Mouse (Mus musculus): ENCODE results near the gene Treh. TPM values are rescaled to one million over a fixed set of nuclear protein-coding genes. Genes with fewer than 3 reads are reported as not detected.

Gene Treh
- polyA plus RNA-seq, 1 experiment, result not detected

DNA sequence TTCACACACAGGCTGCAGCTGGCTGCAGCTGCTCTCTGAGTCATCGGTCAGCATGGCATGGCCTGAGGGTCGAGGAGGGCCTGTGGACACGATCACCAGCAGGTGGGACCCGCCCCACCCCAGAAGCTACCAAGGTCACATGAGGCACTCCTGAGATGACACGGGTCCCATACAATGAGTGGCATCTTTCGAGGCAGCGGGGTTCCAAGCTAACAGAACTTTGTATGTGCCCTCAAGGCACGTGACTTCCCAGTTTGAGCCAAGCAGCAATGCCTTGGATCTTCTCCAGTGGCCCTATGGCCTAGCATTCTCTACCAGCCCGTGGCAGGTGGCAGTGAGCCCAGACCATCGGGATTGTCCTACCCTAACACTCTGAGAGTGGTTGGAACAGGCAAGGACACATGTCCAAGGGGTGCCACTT lies 44.8 kb downstream of the Treh start:
- no peak for TF ChIP-seq CTCF (IDR thresholded peaks at IDR 0.05; ENCODE audit: borderline replicate concordance, extremely low read depth, insufficient read depth, insufficient read length)
- TF ChIP-seq POLR2A (IDR thresholded peaks at IDR 0.05; ENCODE audit: borderline replicate concordance, extremely low read depth, insufficient read depth, insufficient read length, poor library complexity, severe bottlenecking), result no peak
- DNase-seq (ENCODE audit: low read depth), result peak; percentile 65

DNA sequence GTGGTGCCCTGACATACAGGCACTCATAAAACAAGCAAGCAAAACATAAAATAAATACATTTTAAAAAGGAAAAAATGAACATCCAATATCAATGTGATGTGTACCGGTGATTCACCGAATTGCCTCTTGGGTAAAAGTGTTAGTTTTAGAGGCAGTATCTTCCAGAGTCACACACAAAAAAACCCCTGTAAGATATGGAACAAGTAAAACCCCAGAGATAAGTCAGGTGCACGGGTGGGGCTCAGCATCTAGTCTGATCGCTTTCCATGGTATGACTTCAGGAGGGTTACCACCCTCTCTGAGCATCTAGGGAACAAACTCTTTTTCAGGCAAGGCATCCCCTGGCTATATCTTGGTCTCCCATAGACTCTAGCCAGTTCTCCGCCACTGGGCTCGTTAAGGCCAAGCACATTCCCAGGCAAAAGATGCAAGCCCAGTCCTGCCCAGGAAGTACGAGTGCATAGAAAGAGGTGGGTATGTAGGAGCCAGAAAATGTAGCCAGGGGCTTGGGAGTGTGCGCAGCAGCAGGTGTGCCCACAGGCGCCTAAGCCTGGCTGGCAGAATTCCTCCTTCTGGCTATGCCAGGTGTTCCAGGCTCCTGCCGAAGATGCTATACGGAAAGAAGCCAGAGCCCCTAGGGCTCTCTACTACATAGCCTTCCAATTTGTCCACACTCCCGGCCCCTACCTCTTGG lies 46.1 kb downstream of the Treh start:
- no peak for TF ChIP-seq CTCF (IDR thresholded peaks at IDR 0.05; ENCODE audit: borderline replicate concordance, extremely low read depth, insufficient read depth, insufficient read length)
- TF ChIP-seq POLR2A (IDR thresholded peaks at IDR 0.05; ENCODE audit: borderline replicate concordance, extremely low read depth, insufficient read depth, insufficient read length, poor library complexity, severe bottlenecking), result no peak
- no peak for DNase-seq (ENCODE audit: low read depth)

DNA sequence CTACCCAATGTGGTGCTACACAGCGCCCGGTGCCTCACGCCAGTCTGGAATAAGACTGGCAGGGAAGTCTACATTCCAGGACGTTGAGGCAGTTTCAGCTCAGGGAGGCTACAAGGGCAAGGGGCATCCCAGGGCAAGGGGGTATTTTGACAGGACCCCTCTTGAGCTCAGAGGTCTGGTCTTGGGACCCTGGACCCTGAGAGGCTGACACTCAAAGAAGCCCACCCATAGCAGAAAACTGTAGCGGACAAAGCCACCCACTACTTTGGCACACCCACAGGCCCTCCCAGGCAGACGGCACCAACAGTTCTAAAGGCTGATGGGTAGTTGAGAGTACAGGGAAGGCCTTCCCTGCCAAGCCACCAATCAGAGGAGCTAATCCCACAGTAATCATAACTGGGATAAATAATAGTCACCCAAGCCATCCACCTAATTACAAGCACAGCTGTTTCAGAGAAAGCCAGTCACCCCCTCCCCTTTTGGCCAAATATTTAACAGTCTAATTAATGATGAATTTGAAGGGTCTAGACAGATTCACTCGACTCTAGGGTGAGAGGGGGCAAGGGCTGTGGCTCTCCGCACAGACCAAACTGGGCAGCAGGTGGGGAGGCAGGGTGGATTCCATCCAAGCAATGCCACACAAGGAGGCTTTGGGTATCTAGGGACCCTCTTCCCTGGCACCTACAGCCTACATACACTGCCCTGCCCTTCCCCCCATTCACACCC lies 46.8 kb downstream of the Treh start:
- TF ChIP-seq CTCF (IDR thresholded peaks at IDR 0.05; ENCODE audit: borderline replicate concordance, extremely low read depth, insufficient read depth, insufficient read length) (no peak), POLR2A (IDR thresholded peaks at IDR 0.05; ENCODE audit: borderline replicate concordance, extremely low read depth, insufficient read depth, insufficient read length, poor library complexity, severe bottlenecking) (no peak)
- peak; percentile 74 for DNase-seq (ENCODE audit: low read depth)

DNA sequence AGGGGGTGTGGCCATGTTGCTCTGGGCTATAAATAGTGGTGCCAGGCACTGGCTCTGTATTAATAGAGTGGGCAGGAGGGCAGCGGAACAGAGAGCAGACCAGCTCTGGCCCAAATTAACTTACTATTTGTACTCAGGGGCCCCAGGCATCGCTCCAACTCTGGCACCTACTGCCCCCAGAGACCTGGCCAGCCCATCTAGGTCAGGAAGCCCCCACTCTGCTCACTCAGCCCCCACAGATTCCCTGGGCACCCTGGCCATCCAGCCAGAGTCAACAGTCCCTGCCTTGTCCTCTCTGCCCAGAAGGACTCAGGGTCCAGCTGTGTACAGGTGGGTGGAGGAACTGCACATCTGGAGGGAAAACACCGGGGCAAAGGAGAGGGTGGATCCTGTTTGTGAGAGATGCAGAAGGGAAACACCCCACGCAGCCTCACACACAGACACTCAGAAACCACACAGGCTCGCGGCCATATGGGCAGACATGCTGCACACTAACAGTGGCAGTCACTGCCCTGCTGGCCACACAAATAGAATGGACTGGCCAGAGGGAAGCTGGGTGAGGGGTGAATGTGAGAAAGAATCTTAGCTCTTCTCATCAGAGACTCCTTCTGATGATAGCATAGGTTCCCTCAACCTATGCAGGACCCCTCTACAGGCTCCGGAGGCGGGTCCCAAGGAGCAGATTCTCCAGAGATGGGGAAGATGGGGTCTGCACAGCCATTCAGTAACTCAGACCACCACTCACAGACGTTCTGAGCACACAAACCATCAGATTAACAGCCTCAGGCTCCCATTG lies 47.5 kb downstream of the Treh start:
- DNase-seq (ENCODE audit: low read depth), result peak; percentile 55
- TF ChIP-seq POLR2A (IDR thresholded peaks at IDR 0.05; ENCODE audit: borderline replicate concordance, extremely low read depth, insufficient read depth, insufficient read length, poor library complexity, severe bottlenecking) (peak; percentile 13; the same call in 1 of the 2 replicates), CTCF (IDR thresholded peaks at IDR 0.05; ENCODE audit: borderline replicate concordance, extremely low read depth, insufficient read depth, insufficient read length) (no peak)

DNA sequence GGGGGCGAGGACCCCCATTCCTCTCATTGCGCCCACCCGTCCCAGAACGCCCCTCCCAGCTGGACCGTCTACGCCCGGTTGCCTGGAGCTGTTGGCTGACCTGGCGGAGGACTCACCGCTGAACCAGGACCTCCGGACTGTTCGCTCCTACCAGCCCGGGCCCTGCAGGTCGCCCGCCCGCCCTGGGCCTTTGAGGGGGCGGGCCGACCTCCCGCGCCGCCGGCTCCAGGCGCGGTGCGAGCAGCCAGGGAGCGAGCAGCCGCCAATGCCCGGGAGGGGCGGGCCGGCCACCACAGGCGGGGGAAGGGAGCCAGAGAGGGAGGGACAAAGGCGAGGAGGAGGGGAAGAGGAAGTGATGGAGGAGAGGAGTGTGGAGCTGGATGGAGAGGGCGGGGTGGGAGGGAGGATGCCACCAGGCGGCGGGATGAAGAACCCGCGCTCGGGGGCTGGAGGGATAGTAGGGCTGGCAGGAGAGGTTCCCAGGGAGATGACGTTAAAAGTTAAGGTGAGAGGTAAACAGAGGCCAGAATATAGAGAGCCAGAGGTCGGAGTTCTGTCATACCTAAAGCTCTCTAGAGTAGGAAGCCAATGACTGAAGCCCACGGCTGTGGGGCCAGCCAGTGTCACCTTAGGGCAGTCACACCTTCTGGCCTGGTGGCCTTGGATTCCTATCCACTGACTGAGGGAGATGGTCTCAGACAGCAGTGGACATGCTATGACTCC lies 48.3 kb downstream of the Treh start:
- peak; percentile 39; the same call in 1 of the 2 replicates for TF ChIP-seq CTCF (IDR thresholded peaks at IDR 0.05; ENCODE audit: borderline replicate concordance, extremely low read depth, insufficient read depth, insufficient read length)
- peak; percentile 81 for TF ChIP-seq POLR2A (IDR thresholded peaks at IDR 0.05; ENCODE audit: borderline replicate concordance, extremely low read depth, insufficient read depth, insufficient read length, poor library complexity, severe bottlenecking)
- peak; percentile 94 for DNase-seq (ENCODE audit: low read depth)

DNA sequence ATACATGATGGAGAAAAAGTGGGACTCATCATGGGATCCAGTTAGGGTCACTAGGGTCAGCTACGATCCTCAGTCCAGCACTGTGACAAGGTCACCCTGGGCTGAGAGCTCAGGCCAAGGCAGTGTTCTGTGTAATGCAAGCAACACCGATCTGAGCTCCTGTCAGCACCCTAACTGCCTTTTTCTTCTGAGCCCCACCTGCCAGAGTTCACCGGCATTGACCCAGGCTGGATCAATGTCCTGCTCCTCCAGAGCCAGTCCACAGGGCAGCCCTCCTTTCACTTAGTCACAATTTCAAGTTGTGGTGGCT lies 48.8 kb downstream of the Treh start:
- TF ChIP-seq POLR2A (IDR thresholded peaks at IDR 0.05; ENCODE audit: borderline replicate concordance, extremely low read depth, insufficient read depth, insufficient read length, poor library complexity, severe bottlenecking) (no peak), CTCF (IDR thresholded peaks at IDR 0.05; ENCODE audit: borderline replicate concordance, extremely low read depth, insufficient read depth, insufficient read length) (no peak)
- no peak for DNase-seq (ENCODE audit: low read depth)

DNA sequence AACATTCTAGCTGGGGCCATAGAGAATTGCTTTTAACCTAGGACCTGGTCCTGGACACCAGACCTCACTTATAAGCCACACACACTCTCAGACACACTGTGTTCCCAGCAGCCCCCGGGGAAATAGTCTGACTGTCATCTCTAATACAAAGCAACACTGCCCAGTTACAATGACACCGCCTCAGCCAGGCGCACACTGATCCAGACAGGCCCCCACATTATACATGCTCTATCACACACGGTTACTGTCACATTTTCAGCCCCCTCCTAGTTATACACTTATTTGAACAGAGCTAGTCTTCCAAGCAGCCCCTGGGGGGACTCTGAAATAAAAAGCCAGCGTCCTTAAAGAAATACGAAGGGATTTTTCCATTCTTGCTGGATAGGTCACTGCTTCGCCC lies 49.5 kb downstream of the Treh start:
- TF ChIP-seq CTCF (IDR thresholded peaks at IDR 0.05; ENCODE audit: borderline replicate concordance, extremely low read depth, insufficient read depth, insufficient read length) (no peak), POLR2A (IDR thresholded peaks at IDR 0.05; ENCODE audit: borderline replicate concordance, extremely low read depth, insufficient read depth, insufficient read length, poor library complexity, severe bottlenecking) (no peak)
- DNase-seq (ENCODE audit: low read depth), result peak; percentile 30

DNA sequence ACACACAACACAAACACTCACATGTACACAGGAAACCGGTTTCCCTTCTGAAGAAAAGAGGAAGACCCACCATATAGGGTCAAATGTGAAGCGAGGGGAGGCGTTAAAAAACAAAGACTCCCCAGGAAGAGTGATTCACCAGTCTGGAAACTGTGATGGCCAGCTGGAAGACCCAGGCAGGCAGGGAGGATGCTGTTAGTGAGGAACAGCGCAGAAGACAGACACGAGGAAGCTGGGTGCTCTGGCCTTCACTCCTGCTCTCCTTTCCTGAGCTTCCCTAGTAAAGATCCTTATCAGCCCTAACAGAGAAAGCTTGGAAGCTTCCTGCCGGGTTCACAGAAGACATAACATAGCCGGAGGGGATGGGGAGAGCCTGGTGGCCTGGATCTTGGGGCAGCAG lies 50.0 kb downstream of the Treh start:
- DNase-seq (ENCODE audit: low read depth), result no peak
- TF ChIP-seq POLR2A (IDR thresholded peaks at IDR 0.05; ENCODE audit: borderline replicate concordance, extremely low read depth, insufficient read depth, insufficient read length, poor library complexity, severe bottlenecking) (no peak), CTCF (IDR thresholded peaks at IDR 0.05; ENCODE audit: borderline replicate concordance, extremely low read depth, insufficient read depth, insufficient read length) (no peak)

DNA sequence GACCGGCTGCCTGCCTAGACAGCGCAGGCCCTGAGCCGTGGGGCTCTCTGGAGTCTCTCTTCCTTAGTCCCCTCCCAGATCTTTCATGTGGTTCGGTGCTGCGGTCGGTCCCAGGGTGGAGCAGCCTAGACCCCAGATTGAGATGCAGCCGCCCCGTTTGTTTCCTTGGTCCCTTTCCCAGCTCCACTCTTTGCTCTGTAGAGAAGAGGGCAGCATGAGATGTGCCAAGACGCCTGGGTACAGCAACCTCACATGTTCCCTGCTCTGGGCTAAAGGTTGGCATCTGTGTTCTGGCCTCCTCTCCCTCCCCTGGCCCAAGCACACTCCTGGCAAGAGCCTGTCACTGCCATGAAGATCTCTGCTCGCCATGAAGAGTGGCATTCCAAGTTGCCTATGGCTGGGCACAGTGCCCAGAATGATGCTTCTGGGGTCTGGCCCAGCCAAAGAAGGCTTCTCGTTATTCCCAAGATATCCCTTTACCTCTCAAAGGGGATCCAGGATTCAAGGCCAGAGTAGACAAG lies 50.5 kb downstream of the Treh start:
- peak; percentile 80 for DNase-seq (ENCODE audit: low read depth)
- no peak for TF ChIP-seq CTCF (IDR thresholded peaks at IDR 0.05; ENCODE audit: borderline replicate concordance, extremely low read depth, insufficient read depth, insufficient read length)
- TF ChIP-seq POLR2A (IDR thresholded peaks at IDR 0.05; ENCODE audit: borderline replicate concordance, extremely low read depth, insufficient read depth, insufficient read length, poor library complexity, severe bottlenecking), result no peak

DNA sequence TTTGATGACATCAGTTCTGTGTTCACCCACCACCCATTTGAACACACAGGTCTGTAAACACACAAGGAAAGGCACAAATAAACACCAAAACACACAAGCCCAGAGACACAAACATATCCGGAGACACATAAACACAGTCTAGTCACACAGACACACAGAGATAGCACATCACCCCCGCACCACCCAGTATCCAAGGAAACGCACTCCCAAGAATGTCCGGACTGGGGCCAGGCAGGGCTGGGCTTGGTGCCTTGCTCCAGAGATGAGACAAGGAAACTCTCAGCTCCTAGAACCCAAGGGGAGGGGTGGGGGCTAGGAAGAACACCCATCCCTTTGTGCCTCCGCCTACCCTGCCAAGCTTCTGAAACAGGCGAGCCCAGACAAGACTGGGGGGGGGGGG lies 51.2 kb downstream of the Treh start:
- TF ChIP-seq POLR2A (IDR thresholded peaks at IDR 0.05; ENCODE audit: borderline replicate concordance, extremely low read depth, insufficient read depth, insufficient read length, poor library complexity, severe bottlenecking) (no peak), CTCF (IDR thresholded peaks at IDR 0.05; ENCODE audit: borderline replicate concordance, extremely low read depth, insufficient read depth, insufficient read length) (no peak)
- peak; percentile 82 for DNase-seq (ENCODE audit: low read depth)

Data from brain, embryonic 14.5 days (tissue).